Mouse (Mus musculus) heart, postnatal 0 days (tissue): ENCODE results near the gene Bphl.

Experiments used
- CTCF ChIP-seq: IDR thresholded peaks from 2 replicates; pipeline ENCODE4 v1.5.1; 2016; ENCODE audit warnings: antibody characterized with exemption, control low read depth, low read depth
- EP300 ChIP-seq: IDR thresholded peaks from 2 replicates; pipeline ENCODE4 v1.6.1; 2016; ENCODE audit warnings: antibody characterized with exemption, low read depth

- TF ChIP-seq CTCF = no peak
- TF ChIP-seq EP300 = peak; percentile 52; the same call in 1 of the 2 replicates
These were observed 68.0 kb downstream of the Bphl start for GRCm38 (mm10) chr13:34105364-34105763.
